16 mouse cellular contexts compared by ENCODE assay signal in genomic region chr1:153152594-153152993, GRCm38 (mm10). TPM values are rescaled to one million over a fixed set of nuclear protein-coding genes. Genes with fewer than 3 reads are reported as not detected.
DNase-seq lines count a peak whose midpoint lies in the region; ATAC-seq lines count a peak whose summit lies in the region.
"Had no signal": no experiment of that assay in that cellular context is flagged by ENCODE, and none has a peak within 500 bp of the region (broad histone marks: within the 10 kb centered on the region; RNA-seq: fewer than 3 reads in every experiment).

No protein-coding gene starts in this region.

- no peak overlapping the region for H3K4me2 ChIP-seq in heart, embryonic 15.5 days
- H3K4me2 ChIP-seq in hindbrain, embryonic 12.5 days (replicated peaks): no peak overlapping the region

- no peaks in the 10 kb centered on the region for H3K9me3 ChIP-seq in heart, embryonic 15.5 days (replicated peaks)
- no peaks in the 10 kb centered on the region for H3K9me3 ChIP-seq in hindbrain, embryonic 12.5 days (replicated peaks)
- H3K9me3 ChIP-seq: forebrain, embryonic 10.5 days; midbrain, embryonic 10.5 days had no signal

- no peak for ATAC-seq in heart, embryonic 15.5 days (replicated peaks; ENCODE audit: insufficient number of reproducible peaks, insufficient read depth, low FRiP score, low read depth)
- no peak for ATAC-seq in hindbrain, embryonic 12.5 days (ENCODE audit: low FRiP score)
- ATAC-seq: hindbrain, embryonic 16.5 days had no signal

- no peak overlapping the region for H3K4me3 ChIP-seq in heart, embryonic 15.5 days
- no peak overlapping the region for H3K4me3 ChIP-seq in hindbrain, embryonic 12.5 days
- H3K4me3 ChIP-seq: forebrain, embryonic 10.5 days; left cerebral cortex, adult 2 months; midbrain, embryonic 10.5 days; myocyte had no signal

- peak; percentile 51 for DNase-seq in adrenal gland, postnatal 10 days
- no peak for DNase-seq in adrenal gland, postnatal 25 days
- no peak for DNase-seq in heart, postnatal 14 days
- peak; percentile 26 for DNase-seq in left cerebral cortex, postnatal 4 days
- DNase-seq in left cerebral cortex, adult 9 months (ENCODE audit: low spot score in 2 of 2): no peak
- DNase-seq in NIH3T3 (ENCODE audit: low read depth): peak; percentile 71
- DNase-seq: cerebellum, postnatal 14 days; lung, postnatal 14 days had no signal

- peaks cover 25% of the 10 kb centered on the region for H3K4me1 ChIP-seq in heart, embryonic 15.5 days (replicated peaks)
- H3K4me1 ChIP-seq in hindbrain, embryonic 12.5 days: peaks cover 5% of the 10 kb centered on the region; the same call in 1 of the 2 replicates

- intact Hi-C loops in heart, postnatal 14 days (cut with DNase I): no loop called here
- intact Hi-C loops in left cerebral cortex, postnatal 4 days (cut with DNase I): no loop called here

- WGBS in heart, embryonic 15.5 days: 53% methylated on average over 7 of the region's 7 CpGs
- 80% methylated on average over 7 of the region's 7 CpGs for WGBS in hindbrain, embryonic 12.5 days

- no peaks in the 10 kb centered on the region for H3K27me3 ChIP-seq in heart, embryonic 15.5 days
- H3K27me3 ChIP-seq in hindbrain, embryonic 12.5 days: no peaks in the 10 kb centered on the region

- peak overlapping the region; percentile 43 for H3K27ac ChIP-seq in heart, embryonic 15.5 days
- no peak overlapping the region for H3K27ac ChIP-seq in hindbrain, embryonic 12.5 days
- H3K27ac ChIP-seq: forebrain, embryonic 10.5 days; left cerebral cortex, adult 2 months; midbrain, embryonic 10.5 days had no signal

- H3K9ac ChIP-seq in heart, embryonic 15.5 days: no peak overlapping the region
- no peak overlapping the region for H3K9ac ChIP-seq in hindbrain, embryonic 12.5 days

- peaks cover 3% of the 10 kb centered on the region; the same call in 1 of the 2 replicates for H3K36me3 ChIP-seq in heart, embryonic 15.5 days
- H3K36me3 ChIP-seq in hindbrain, embryonic 12.5 days: no peaks in the 10 kb centered on the region
- H3K36me3 ChIP-seq: forebrain, embryonic 10.5 days; midbrain, embryonic 10.5 days had no signal

RNA-seq across cellular contexts. Expression of gene Lamc2, which starts 33.7 kb away (rescaled TPM):
- 1 to 10 TPM; 1.9 to 3.2 TPM for total RNA-seq in adrenal gland, postnatal 10 days (2021)
- 0.27 and 0.29 TPM in 2 replicates for total RNA-seq in adrenal gland, postnatal 25 days (2021)
- polyA plus RNA-seq in heart, embryonic 15.5 days (2015; fragmentation: Nextera tagmentation; extraction: Ambion mirVana): 7.8 and 12.7 TPM in 2 replicates
- 10 to 100 TPM in 1 of 2 experiments, 1 to 10 TPM in 1; 6.9 to 10.7 TPM for total RNA-seq in heart, postnatal 14 days (2021)
- total RNA-seq in left cerebral cortex, postnatal 4 days (2021): 1 to 10 TPM; 2.9 to 3.4 TPM
- 1.6 and 2.1 TPM in 2 replicates for polyA plus RNA-seq in hindbrain, embryonic 12.5 days (2016; fragmentation: Nextera tagmentation; extraction: Ambion mirVana)
- total RNA-seq: granulocyte monocyte progenitor cell, adult 5-6 weeks had no signal

Comparison
In these comparisons a context has a peak if more than half of its experiments do, and no peak if none do; other contexts are left out.
1. DNase-seq: peak in adrenal gland, postnatal 10 days (single experiment), left cerebral cortex, postnatal 4 days (single experiment) and NIH3T3 (single experiment); none in adrenal gland, postnatal 25 days (single experiment), heart, postnatal 14 days (0 of 2) and left cerebral cortex, adult 9 months (0 of 2).